In genomic region chr5:75378655-75379054, GRCm38 (mm10) we compare ENCODE assay signal across 14 mouse cellular contexts.
DNase-seq lines count a peak whose midpoint lies in the region; ATAC-seq and TF ChIP-seq lines count a peak whose summit lies in the region.
"Had no signal": no experiment of that assay in that cellular context is flagged by ENCODE, and none has a peak within 500 bp of the region (broad histone marks: within the 10 kb centered on the region; RNA-seq: fewer than 3 reads in every experiment).

No protein-coding gene starts in this region.

- 34% methylated on average over 2 of the region's 2 CpGs for WGBS in kidney, postnatal 0 days
- 52% methylated on average over 2 of the region's 2 CpGs for WGBS in liver, embryonic 12.5 days (ENCODE audit: insufficient replicate concordance)
- 32% methylated on average over 2 of the region's 2 CpGs for WGBS in kidney, embryonic 16.5 days

- H3K27me3 ChIP-seq in kidney, postnatal 0 days (ENCODE audit: insufficient read depth, low read length) = no peaks in the 10 kb centered on the region
- H3K27me3 ChIP-seq in liver, embryonic 12.5 days (replicated peaks) = no peaks in the 10 kb centered on the region
- no peaks in the 10 kb centered on the region for H3K27me3 ChIP-seq in kidney, embryonic 16.5 days (ENCODE audit: insufficient read depth, low read length)

- peak; percentile 18 for DNase-seq in kidney, postnatal 0 days (ENCODE audit: low spot score)
- no peak for DNase-seq in kidney, postnatal 36 days
- peak; percentile 38 for DNase-seq in lung, postnatal 25 days (ENCODE audit: low spot score)
- no peak for DNase-seq in T-cell, adult 2 months (ENCODE audit: low spot score)
- DNase-seq in gastrocnemius, postnatal 4 days (ENCODE audit: low spot score in 2 of 2) = no peak
- DNase-seq: cerebellum, adult 11 months; embryo, embryonic 11 days; kidney, postnatal 25 days; left cerebral cortex, postnatal 4 days; thymus, adult 18-20 months had no signal

- H3K9ac ChIP-seq in kidney, postnatal 0 days (ENCODE audit: low read depth, low read length) = no peak overlapping the region
- H3K9ac ChIP-seq in liver, embryonic 12.5 days = no peak overlapping the region
- no peak overlapping the region for H3K9ac ChIP-seq in kidney, embryonic 16.5 days (replicated peaks; ENCODE audit: low read length)

- H3K9me3 ChIP-seq in kidney, postnatal 0 days (replicated peaks; ENCODE audit: low read length) = no peaks in the 10 kb centered on the region
- H3K9me3 ChIP-seq in liver, embryonic 12.5 days (replicated peaks) = no peaks in the 10 kb centered on the region
- no peaks in the 10 kb centered on the region for H3K9me3 ChIP-seq in kidney, embryonic 16.5 days (ENCODE audit: low read length)

- no peaks in the 10 kb centered on the region for H3K36me3 ChIP-seq in kidney, postnatal 0 days (ENCODE audit: insufficient read depth, low read length)
- no peaks in the 10 kb centered on the region for H3K36me3 ChIP-seq in liver, embryonic 12.5 days
- H3K36me3 ChIP-seq in kidney, embryonic 16.5 days (ENCODE audit: insufficient read depth, low read length) = no peaks in the 10 kb centered on the region

- no peak overlapping the region for H3K27ac ChIP-seq in kidney, postnatal 0 days
- H3K27ac ChIP-seq in liver, embryonic 12.5 days = peak overlapping the region; percentile 77; the same call in 1 of the 2 replicates
- no peak overlapping the region for H3K27ac ChIP-seq in kidney, embryonic 16.5 days (ENCODE audit: low read length)

- TF ChIP-seq CTCF in kidney, postnatal 0 days (IDR thresholded peaks at IDR 0.05; ENCODE audit: low read depth) = no peak

- no peak overlapping the region for H3K4me2 ChIP-seq in kidney, postnatal 0 days (ENCODE audit: low read length)
- H3K4me2 ChIP-seq in liver, embryonic 12.5 days = peak overlapping the region; percentile 6; the same call in 1 of the 2 replicates
- no peak overlapping the region for H3K4me2 ChIP-seq in kidney, embryonic 16.5 days (replicated peaks; ENCODE audit: low read depth, low read length)

- no peak for ATAC-seq in kidney, postnatal 0 days (replicated peaks; ENCODE audit: low FRiP score, low read depth)
- ATAC-seq in activated CD4-positive, CD25-positive, alpha-beta regulatory T cell, adult 4 months = peak; percentile 63
- peak; percentile 36; the same call in 1 of the 2 replicates for ATAC-seq in liver, embryonic 12.5 days
- ATAC-seq in kidney, embryonic 16.5 days (ENCODE audit: low FRiP score, low TSS enrichment) = no peak
- ATAC-seq: hindbrain, embryonic 16.5 days had no signal

- peaks cover 9% of the 10 kb centered on the region; the same call in 1 of the 2 replicates for H3K4me1 ChIP-seq in kidney, postnatal 0 days (replicated peaks; ENCODE audit: insufficient read depth, low read length)
- H3K4me1 ChIP-seq in liver, embryonic 12.5 days = peaks cover 39% of the 10 kb centered on the region
- H3K4me1 ChIP-seq in kidney, embryonic 16.5 days (ENCODE audit: insufficient read depth, low read length) = peaks cover 11% of the 10 kb centered on the region

- H3K4me3 ChIP-seq in kidney, postnatal 0 days (replicated peaks; ENCODE audit: low read depth, low read length) = no peak overlapping the region
- H3K4me3 ChIP-seq in liver, embryonic 12.5 days = no peak overlapping the region
- no peak overlapping the region for H3K4me3 ChIP-seq in kidney, embryonic 16.5 days (ENCODE audit: low read length)

Comparison
In these comparisons a context has a peak if more than half of its experiments do, and no peak if none do; other contexts are left out.
1. DNase-seq: peak in kidney, postnatal 0 days (single experiment) and lung, postnatal 25 days (single experiment); none in kidney, postnatal 36 days (0 of 2), T-cell, adult 2 months (single experiment) and gastrocnemius, postnatal 4 days (0 of 2).
2. ATAC-seq: peak in activated CD4-positive, CD25-positive, alpha-beta regulatory T cell, adult 4 months (single experiment) and liver, embryonic 12.5 days (single experiment); none in kidney, postnatal 0 days (single experiment) and kidney, embryonic 16.5 days (single experiment).